Mouse (Mus musculus) splenic B cell, adult 2 months (primary cell): Measurements from ENCODE around the gene C130073F10Rik.
"Not testable (repeated sequence)": the region's sequence is repeated elsewhere in the genome, so short reads cannot be mapped to it uniquely, and the experiment has no call there.

Source experiments
- DNase-seq: peaks from one replicate; pipeline ENCODE4 v3.0.0-alpha.2; 2011; ENCODE audit warnings: low read depth, low spot score
- H3K27me3 ChIP-seq: 2 replicates; pipeline ENCODE4 v1.6.1; 2012; ENCODE audit warnings: mild to moderate bottlenecking, low read length, moderate library complexity, mixed read lengths; ENCODE audit not compliant: control insufficient read depth, poor library complexity, insufficient read depth, severe bottlenecking
- H3K36me3 ChIP-seq: 2 replicates; pipeline ENCODE4 v1.6.1; 2012; ENCODE audit warnings: mild to moderate bottlenecking, low read length, moderate library complexity, mixed read lengths; ENCODE audit not compliant: control insufficient read depth, poor library complexity, insufficient read depth, severe bottlenecking

The C130073F10Rik gene

DNA sequence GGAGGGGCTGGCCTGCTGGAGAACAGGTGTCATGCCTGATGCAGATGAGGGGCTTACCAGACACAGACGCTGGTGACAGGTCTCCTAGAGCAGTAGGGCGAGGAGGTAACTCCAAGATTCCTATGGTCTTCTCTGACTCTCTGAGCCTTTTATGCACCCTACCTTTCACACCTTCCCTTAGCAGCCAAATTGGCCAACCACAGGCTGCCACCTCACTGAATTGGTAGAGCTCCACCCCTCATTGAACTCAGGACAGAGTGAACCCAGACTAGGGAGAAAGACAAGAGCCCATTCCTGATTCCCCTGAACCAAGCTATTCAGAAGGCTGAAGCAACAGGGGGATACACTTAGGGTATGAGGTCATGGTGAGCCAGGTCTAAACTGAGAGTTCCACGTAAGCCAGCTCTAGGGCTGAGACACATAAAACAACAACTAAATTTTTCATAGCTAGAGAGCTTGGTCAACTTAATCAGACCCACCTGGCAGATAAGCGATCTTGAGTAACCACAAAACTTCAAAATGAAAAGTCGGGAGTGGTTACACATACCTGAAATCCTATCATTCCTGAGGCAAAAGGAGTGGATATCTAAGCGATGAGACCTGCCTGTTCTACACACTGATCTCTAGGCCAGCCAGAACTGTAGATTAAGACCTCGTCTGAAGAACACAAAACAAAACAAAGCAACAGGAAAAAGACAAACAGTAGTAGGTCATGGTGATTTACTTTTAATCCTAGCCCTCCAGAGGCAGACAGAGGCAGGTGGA is at the start of gene C130073F10Rik:
Gene C130073F10Rik (minus strand): TSS at position 134 of the 765 bp plus-strand sequence.
- no peak for DNase-seq
- Histone ChIP-seq H3K27me3 (no peaks in the 10 kb centered on the region), H3K36me3 (no peaks in the 10 kb centered on the region)

DNA sequence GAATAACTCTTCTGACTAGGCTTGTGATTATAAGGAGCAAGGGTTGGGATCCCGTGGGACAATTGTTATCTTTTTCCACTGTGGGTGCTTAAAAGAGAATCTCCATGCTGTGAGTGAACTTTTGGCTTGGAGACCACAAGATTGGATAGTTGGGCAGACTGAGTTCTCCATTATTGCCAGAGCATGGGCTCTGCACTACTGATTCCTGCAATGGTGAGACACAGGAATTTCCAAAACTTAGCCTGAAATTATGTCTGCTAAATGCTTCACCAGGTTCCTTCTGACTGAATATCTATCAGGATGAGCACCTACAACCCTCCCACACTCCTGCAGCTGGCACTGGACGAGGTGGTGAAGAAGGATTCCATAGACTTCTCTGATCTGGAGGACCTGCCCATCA is 46.5 kb upstream of the C130073F10Rik start, which contains the start of gene Gm12794:
Gene Gm12794 (plus strand): TSS at position 301 of the 400 bp plus-strand sequence.
- H3K36me3 ChIP-seq, DNase-seq, H3K27me3 ChIP-seq: not testable (repeated sequence)

DNA sequence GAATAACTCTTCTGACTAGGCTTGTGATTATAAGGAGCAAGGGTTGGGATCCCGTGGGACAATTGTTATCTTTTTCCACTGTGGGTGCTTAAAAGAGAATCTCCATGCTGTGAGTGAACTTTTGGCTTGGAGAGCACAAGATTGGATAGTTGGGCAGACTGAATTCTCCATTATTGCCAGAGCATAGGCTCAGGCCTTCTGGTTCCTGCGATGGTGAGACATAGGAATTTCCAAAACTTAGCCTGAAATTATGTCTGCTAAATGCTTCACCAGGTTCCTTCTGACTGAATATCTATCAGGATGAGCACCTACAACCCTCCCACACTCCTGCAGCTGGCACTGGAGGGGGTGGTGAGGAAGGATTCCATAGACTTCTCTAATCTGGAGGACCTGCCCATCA is 15.2 kb upstream of the C130073F10Rik start, which contains the start of gene Gm12800:
Gene Gm12800 (plus strand): TSS at position 301 of the 400 bp plus-strand sequence.
- not testable (repeated sequence) for H3K36me3 ChIP-seq, DNase-seq, H3K27me3 ChIP-seq

DNA sequence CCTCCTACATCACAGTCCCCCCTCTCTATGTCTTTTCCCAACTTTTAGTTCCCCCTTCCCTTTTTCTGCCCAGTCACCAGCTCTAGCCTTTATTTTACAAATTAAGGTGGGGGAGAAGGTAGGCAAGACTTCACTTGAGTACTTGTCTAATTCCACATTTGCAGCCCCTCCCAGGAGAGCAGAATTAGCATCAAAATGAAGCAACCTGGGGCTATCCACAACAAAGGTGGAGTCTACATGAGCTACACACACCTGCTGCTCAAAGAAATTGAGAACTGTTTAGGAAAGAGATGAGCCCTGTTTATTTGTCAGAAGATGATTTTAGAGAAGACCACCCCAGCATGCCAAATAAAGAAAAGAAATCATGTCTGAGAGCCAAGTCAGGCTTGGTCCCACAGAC is 4.2 kb downstream of the C130073F10Rik start:
- no peak for DNase-seq
- Histone ChIP-seq H3K36me3 (no peaks in the 10 kb centered on the region), H3K27me3 (no peaks in the 10 kb centered on the region)

DNA sequence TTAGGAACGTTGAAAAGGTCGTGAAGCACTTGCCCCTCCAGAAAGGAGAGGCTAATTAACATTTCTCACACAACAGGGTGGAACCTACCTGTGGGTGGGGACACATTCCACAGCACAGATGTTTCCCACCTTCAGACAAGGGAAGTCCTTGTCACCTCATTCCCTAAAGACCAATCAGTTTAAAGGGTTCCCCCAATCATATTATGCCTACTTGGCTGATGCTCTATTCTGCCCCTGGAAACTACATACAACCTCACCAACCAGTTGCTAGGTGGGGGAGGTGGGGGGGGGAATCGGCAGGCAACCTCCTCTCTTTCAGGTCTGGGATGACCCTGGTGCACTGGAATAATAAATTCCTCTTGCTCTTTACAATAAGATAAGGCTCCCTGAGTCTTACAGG is 9.9 kb downstream of the C130073F10Rik start:
- Histone ChIP-seq H3K36me3 (no peaks in the 10 kb centered on the region), H3K27me3 (no peaks in the 10 kb centered on the region)
- no peak for DNase-seq

DNA sequence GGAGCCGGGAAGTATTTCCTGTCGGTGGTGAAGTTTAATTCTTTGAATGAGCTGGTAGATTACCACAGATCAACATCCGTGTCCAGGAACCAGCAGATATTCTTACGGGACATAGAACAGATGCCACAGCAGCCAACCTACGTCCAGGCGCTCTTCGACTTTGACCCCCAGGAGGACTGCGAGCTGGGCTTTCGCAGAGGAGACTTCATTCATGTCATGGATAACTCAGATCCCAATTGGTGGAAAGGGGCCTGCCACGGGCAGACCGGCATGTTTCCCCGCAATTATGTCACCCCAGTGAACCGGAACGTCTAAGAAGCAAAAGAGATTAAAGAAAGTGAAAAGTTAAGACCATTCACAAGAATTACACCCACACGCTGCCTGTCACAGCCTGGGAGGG is 17.9 kb downstream of the C130073F10Rik start:
- not testable (repeated sequence) for H3K27me3 ChIP-seq, DNase-seq, H3K36me3 ChIP-seq

DNA sequence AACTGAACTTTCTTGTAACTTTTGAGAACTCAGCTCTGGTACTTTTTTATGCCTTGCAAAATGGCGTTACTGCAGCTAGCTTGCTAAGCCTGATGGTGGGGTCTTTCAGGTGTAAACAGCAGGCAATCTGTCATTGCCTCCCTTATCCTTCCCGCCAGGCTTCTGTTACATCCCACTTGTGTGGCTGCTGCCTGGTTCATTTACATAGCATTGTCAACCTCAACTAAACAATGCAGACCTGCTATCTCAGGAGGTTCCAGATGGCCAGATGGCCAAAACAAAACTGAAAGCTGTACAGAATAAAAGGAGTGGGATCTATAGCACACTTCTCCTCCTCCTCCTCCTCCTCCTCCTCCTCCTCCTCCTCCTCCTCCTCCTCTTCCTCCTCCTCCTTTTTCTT is 21.6 kb downstream of the C130073F10Rik start:
- not testable (repeated sequence) for H3K36me3 ChIP-seq, DNase-seq, H3K27me3 ChIP-seq

DNA sequence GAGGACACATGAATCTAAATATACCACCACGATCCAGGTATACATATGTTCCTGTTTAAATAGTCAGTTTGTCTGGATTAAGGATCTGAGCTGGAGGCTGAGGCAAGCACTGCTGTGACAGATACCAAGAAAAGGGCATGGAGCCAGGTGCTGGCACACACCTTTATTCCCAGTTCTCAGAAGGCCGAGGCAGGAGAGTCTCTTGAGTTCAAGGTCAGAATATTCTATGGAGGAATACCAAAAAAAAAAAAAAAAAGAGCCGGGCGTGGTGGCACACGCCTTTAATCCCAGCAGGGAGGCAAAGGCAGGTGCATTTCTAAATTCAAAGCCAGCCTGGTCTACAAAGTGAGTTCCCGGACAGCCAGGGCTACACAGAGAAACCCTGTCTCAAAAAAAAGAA is 31.3 kb downstream of the C130073F10Rik start:
- DNase-seq: no peak

DNA sequence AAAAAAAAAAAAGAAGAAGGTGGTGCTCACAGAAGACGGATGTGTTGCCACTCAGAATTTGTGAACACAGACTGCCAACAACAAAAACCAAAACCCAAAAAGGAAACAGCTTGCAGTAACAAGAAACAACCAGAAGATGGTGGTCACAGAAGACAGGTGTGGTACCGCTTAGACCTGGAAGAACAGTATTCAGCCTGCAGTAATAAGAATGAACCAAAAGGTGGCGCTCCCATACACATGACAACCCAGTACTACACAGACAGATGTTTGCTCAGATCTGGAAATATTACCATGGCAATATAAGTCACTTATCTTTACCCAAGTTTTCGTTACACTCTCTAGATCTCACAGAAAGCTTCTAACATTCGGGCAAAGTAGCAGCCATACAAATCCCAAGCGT is 32.7 kb downstream of the C130073F10Rik start:
- no peaks in the 10 kb centered on the region for H3K27me3 ChIP-seq
- DNase-seq: no peak
- no peaks in the 10 kb centered on the region for H3K36me3 ChIP-seq

More for the DNA sequence above, 31.3 kb downstream of the C130073F10Rik start:
- Histone ChIP-seq H3K36me3 (no peaks in the 10 kb centered on the region), H3K27me3 (no peaks in the 10 kb centered on the region)

DNA sequence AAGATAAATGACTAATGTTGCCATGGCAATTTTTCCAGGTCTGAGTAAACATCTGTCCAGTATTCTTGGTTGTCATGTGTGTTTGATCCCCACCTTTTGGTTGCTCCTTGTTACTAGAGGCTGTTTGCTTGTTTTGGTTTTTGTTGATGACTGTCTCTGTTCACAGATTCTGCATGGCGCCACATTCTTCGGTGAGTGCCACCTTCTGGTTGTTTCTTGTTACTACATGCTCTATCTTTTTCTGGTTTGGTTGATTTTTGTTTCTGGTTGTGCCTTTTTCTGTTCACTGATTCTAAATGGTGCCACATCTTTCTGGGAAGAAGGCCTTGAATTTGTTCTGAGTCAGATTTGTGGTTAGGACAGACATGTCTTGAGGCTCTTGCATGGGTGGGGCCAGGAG is 42.7 kb downstream of the C130073F10Rik start:
- no peaks in the 10 kb centered on the region for H3K27me3 ChIP-seq
- DNase-seq: no peak
- no peaks in the 10 kb centered on the region for H3K36me3 ChIP-seq

DNA sequence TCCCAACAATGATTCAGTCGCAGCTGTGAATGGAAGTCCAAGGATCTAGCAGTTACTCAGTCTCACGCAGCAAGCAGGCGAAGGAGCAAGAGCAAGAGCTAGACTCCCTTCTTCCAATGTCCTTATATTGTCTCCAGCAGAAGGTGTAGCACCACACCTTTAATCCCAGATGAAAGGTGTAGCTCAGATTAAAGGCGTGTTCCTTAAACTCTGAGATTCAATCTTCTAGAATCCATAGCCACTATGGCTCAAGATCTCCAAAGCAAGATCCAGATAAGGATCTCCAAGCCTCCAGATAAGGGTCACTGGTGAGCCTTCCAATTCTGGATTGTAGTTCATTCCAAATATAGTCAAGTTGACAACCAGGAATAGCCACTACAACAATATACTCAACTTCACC is 49.7 kb downstream of the C130073F10Rik start, which contains the start of gene B020004J07Rik:
Gene B020004J07Rik (minus strand): TSS at position 101 of the 400 bp plus-strand sequence.
- not testable (repeated sequence) for H3K36me3 ChIP-seq, H3K27me3 ChIP-seq

More for the DNA sequence above, 49.7 kb downstream of the C130073F10Rik start, which contains the start of gene B020004J07Rik:
- not testable (repeated sequence) for DNase-seq
